Mouse (Mus musculus) liver, embryonic 11.5 days (tissue): ENCODE results near the gene Ttc21a. TPM values are rescaled to one million over a fixed set of nuclear protein-coding genes. Genes with fewer than 3 reads are reported as not detected.

ENCODE experiments used
- ATAC-seq: fragments of 200-750 bp; cut with Nextera tagmentation; replicated peaks from 2 replicates; pipeline ENCODE4 v1.8.0; 2017; ENCODE audit warnings: moderate number of reproducible peaks, mild to moderate bottlenecking, moderate TSS enrichment, moderate library complexity; ENCODE audit not compliant: low FRiP score
- DNase-seq: peaks from one replicate; pipeline ENCODE4 v3.0.0-alpha.2; 2017; ENCODE audit warnings: low spot score
- H3K27ac ChIP-seq: fragments of 300-500 bp; sonication (generic); 2 replicates; pipeline ENCODE4 v1.5.1; 2014; ENCODE audit warnings: mild to moderate bottlenecking, low read depth, low read length, control low read depth
- H3K27me3 ChIP-seq: fragments of 300-500 bp; sonication (generic); replicated peaks from 2 replicates; pipeline ENCODE4 v1.6.1; 2014; ENCODE audit warnings: low read length, mixed read lengths; ENCODE audit not compliant: control insufficient read depth, insufficient read depth
- H3K36me3 ChIP-seq: fragments of 300-500 bp; sonication (generic); 2 replicates; pipeline ENCODE4 v1.6.1; 2014; ENCODE audit warnings: mild to moderate bottlenecking, low read length, moderate library complexity, mixed read lengths; ENCODE audit not compliant: control insufficient read depth, insufficient read depth
- H3K4me1 ChIP-seq: fragments of 300-500 bp; sonication (generic); replicated peaks from 2 replicates; pipeline ENCODE4 v1.6.1; 2014; ENCODE audit warnings: low read length, mixed read lengths; ENCODE audit not compliant: control insufficient read depth, insufficient read depth
- H3K4me2 ChIP-seq: fragments of 300-500 bp; sonication (generic); 2 replicates; pipeline ENCODE4 v1.6.1; 2014; ENCODE audit warnings: mild to moderate bottlenecking, control low read depth, moderate library complexity
- H3K4me3 ChIP-seq: fragments of 300-500 bp; sonication (generic); 2 replicates; pipeline ENCODE4 v1.5.1; 2014; ENCODE audit warnings: low read depth, low read length, control low read depth
- H3K9ac ChIP-seq: fragments of 300-500 bp; sonication (generic); 2 replicates; pipeline ENCODE4 v1.6.1; 2014; ENCODE audit warnings: low read depth, low read length, control low read depth
- H3K9me3 ChIP-seq: fragments of 300-500 bp; sonication (generic); 2 replicates; pipeline ENCODE4 v1.6.1; 2016; ENCODE audit warnings: low read length, inconsistent platforms, mixed read lengths; ENCODE audit not compliant: control insufficient read depth
- WGBS: fragments of 180-500 bp; shearing (Covaris S2); extraction: QIAGEN DNeasy Blood & Tissue Kit; methylation state at CpG from one replicate; pipeline ENCODE4 v1.1.7; 2014; 5-methylcytosine and 5-hydroxymethylcytosine counted together
- polyA plus RNA-seq: library from polyadenylated mRNA; unstranded; fragments of >200 nt; fragmentation: Nextera tagmentation; extraction: Ambion mirVana; gene quantifications from 2 replicates; pipeline ENCODE4 v1.2.1, GENCODE M21; 2014

Ttc21a gene
- polyA plus RNA-seq, result 0.14 TPM in 1 of 2 replicates, not detected in the other

- no peaks in the 10 kb centered on the region for H3K9me3 ChIP-seq
- ATAC-seq (peak; percentile 94), DNase-seq (peak; percentile 92)
- peak within 1 kb of the TSS; percentile 85 for H3K9ac ChIP-seq
- H3K36me3 ChIP-seq, result peaks cover 4% of the 10 kb centered on the region
- peak within 1 kb of the TSS; percentile 75 for H3K4me2 ChIP-seq
- WGBS, result 2% methylated on average over 40 of the region's 40 CpGs
- H3K27me3 ChIP-seq, result no peaks in the 10 kb centered on the region
- peaks cover 3% of the 10 kb centered on the region; the same call in 1 of the 2 replicates for H3K4me1 ChIP-seq
- H3K27ac ChIP-seq, result peak within 1 kb of the TSS; percentile 54
- H3K4me3 ChIP-seq, result peak within 1 kb of the TSS; percentile 81
These were observed at the start of gene Ttc21a, which contains the start of gene Gorasp1 for GRCm38 (mm10) chr9:119937005-119937773. Gene Ttc21a (plus strand): TSS chr9:119937606. Gene Gorasp1 (minus strand): TSS chr9:119937565.

- Histone ChIP-seq H3K4me3 (no peak overlapping the region), H3K27me3 (no peaks in the 10 kb centered on the region), H3K36me3 (no peaks in the 10 kb centered on the region), H3K27ac (no peak overlapping the region), H3K9ac (no peak overlapping the region), H3K4me2 (no peak overlapping the region), H3K9me3 (no peaks in the 10 kb centered on the region), H3K4me1 (no peaks in the 10 kb centered on the region)
- no peak for DNase-seq
- WGBS, result 60% methylated on average over 2 of the region's 2 CpGs
- no peak for ATAC-seq
These were observed 48.6 kb upstream of the Ttc21a start for GRCm38 (mm10) chr9:119888843-119889246.

GRCm38 (mm10) chr9:119889446-119889845 is 48.0 kb upstream of the Ttc21a start:
- ATAC-seq, result no peak
- Histone ChIP-seq H3K27ac (no peak overlapping the region), H3K27me3 (no peaks in the 10 kb centered on the region), H3K4me1 (no peaks in the 10 kb centered on the region), H3K9me3 (no peaks in the 10 kb centered on the region), H3K9ac (no peak overlapping the region), H3K4me2 (no peak overlapping the region), H3K36me3 (no peaks in the 10 kb centered on the region), H3K4me3 (no peak overlapping the region)
- DNase-seq, result no peak
- 88% methylated on average over 9 of the region's 9 CpGs for WGBS

- H3K4me2 ChIP-seq, result no peak overlapping the region
- no peaks in the 10 kb centered on the region for H3K9me3 ChIP-seq
- DNase-seq (no peak), ATAC-seq (no peak)
- no peak overlapping the region for H3K27ac ChIP-seq
- no peaks in the 10 kb centered on the region for H3K27me3 ChIP-seq
- no peaks in the 10 kb centered on the region for H3K36me3 ChIP-seq
- H3K9ac ChIP-seq, result no peak overlapping the region
- WGBS, result 42% methylated on average over 2 of the region's 2 CpGs
- H3K4me3 ChIP-seq, result no peak overlapping the region
- 0 out of 2 replicates have a peak, but pooled peaks cover 3% of the 10 kb centered on the region for H3K4me1 ChIP-seq
These were observed 46.7 kb upstream of the Ttc21a start for GRCm38 (mm10) chr9:119890692-119891091.

- H3K36me3 ChIP-seq, result no peaks in the 10 kb centered on the region
- 0 out of 2 replicates have a peak overlapping the region, but pooled peaks have one; percentile 96 for H3K4me3 ChIP-seq
- no peaks in the 10 kb centered on the region for H3K9me3 ChIP-seq
- H3K4me1 ChIP-seq, result peaks cover 8% of the 10 kb centered on the region
- ATAC-seq, result no peak
- DNase-seq, result no peak
- WGBS, result 80% methylated on average over 5 of the region's 5 CpGs
- H3K9ac ChIP-seq, result peak overlapping the region; percentile 83
- H3K27me3 ChIP-seq, result no peaks in the 10 kb centered on the region
- H3K4me2 ChIP-seq, result peak overlapping the region; percentile 70
- H3K27ac ChIP-seq, result no peak overlapping the region
These were observed 43.5 kb upstream of the Ttc21a start for GRCm38 (mm10) chr9:119893881-119894280.

GRCm38 (mm10) chr9:119894339-119895009 is 42.9 kb upstream of the Ttc21a start, which contains the start of gene Wdr48:
Gene Wdr48 (plus strand): TSS chr9:119894878.
- peak within 1 kb of the TSS; percentile 96 for H3K4me3 ChIP-seq
- DNase-seq (peak; percentile 94), ATAC-seq (peak; percentile 99)
- H3K4me1 ChIP-seq, result peaks cover 8% of the 10 kb centered on the region
- peak within 1 kb of the TSS; percentile 83 for H3K9ac ChIP-seq
- 3% methylated on average over 34 of the region's 34 CpGs for WGBS
- peak within 1 kb of the TSS; percentile 89 for H3K4me2 ChIP-seq
- no peaks in the 10 kb centered on the region for H3K36me3 ChIP-seq
- H3K27me3 ChIP-seq, result no peaks in the 10 kb centered on the region
- no peaks in the 10 kb centered on the region for H3K9me3 ChIP-seq
- H3K27ac ChIP-seq, result peak within 1 kb of the TSS; percentile 68

- Histone ChIP-seq H3K4me2 (peak overlapping the region; percentile 89), H3K27me3 (no peaks in the 10 kb centered on the region), H3K4me3 (peak overlapping the region; percentile 96), H3K27ac (peak overlapping the region; percentile 68), H3K4me1 (peaks cover 8% of the 10 kb centered on the region), H3K36me3 (0 out of 2 replicates have a peak, but pooled peaks cover 2% of the 10 kb centered on the region), H3K9ac (peak overlapping the region; percentile 83), H3K9me3 (no peaks in the 10 kb centered on the region)
- ATAC-seq, result peak; percentile 83
- under 1% methylated on average over 43 of the region's 71 CpGs for WGBS
- DNase-seq, result no peak
These were observed 42.2 kb upstream of the Ttc21a start for GRCm38 (mm10) chr9:119895040-119895721.

GRCm38 (mm10) chr9:119899446-119899845 is 38.0 kb upstream of the Ttc21a start:
- 90% methylated on average over 2 of the region's 2 CpGs for WGBS
- ATAC-seq (no peak), DNase-seq (no peak)
- no peak overlapping the region for H3K27ac ChIP-seq
- no peak overlapping the region for H3K9ac ChIP-seq
- H3K9me3 ChIP-seq, result no peaks in the 10 kb centered on the region
- peaks cover 8% of the 10 kb centered on the region for H3K4me1 ChIP-seq
- H3K4me2 ChIP-seq, result no peak overlapping the region
- H3K4me3 ChIP-seq, result no peak overlapping the region
- H3K27me3 ChIP-seq, result no peaks in the 10 kb centered on the region
- H3K36me3 ChIP-seq, result 0 out of 2 replicates have a peak, but pooled peaks cover 2% of the 10 kb centered on the region
